Mouse (Mus musculus): Measurements from ENCODE around the gene Atp23.

DNA sequence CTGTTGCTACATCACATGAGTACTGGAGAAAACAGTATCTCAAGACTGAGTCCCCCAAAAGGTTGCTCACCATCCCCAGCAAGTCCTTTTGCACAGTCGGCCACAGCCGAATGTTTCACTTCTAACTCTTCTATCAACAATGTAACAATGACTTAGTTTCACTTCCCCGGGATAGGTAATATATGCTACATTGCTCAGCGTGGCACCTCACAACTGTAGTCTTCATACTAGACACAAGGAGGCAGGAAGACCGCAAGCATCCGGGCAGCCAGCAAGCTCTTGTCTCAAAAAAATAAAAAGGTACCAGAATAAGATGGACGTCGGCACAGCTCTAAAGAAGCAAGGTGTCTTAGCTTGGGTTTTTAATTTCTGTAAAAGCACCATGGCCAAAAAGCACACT is 35.9 kb downstream of the Atp23 start:
- TF ChIP-seq TAL1 (IDR thresholded peaks at IDR 0.05; ENCODE audit: low read length) = no peak
- TF ChIP-seq GATA1 (IDR thresholded peaks at IDR 0.05; ENCODE audit: low read length) = no peak
